Mouse (Mus musculus) forebrain, embryonic 12.5 days (tissue): Measurements from ENCODE around the gene Gsdmc4. TPM values are rescaled to one million over a fixed set of nuclear protein-coding genes. Genes with fewer than 3 reads are reported as not detected.
"Not testable (repeated sequence)": the region's sequence is repeated elsewhere in the genome, so short reads cannot be mapped to it uniquely, and the experiment has no call there.

ENCODE experiments used
- ATAC-seq: fragments of 200-750 bp; cut with Nextera tagmentation; 2 replicates; pipeline ENCODE4 v1.8.0; 2017; ENCODE audit warnings: moderate TSS enrichment; ENCODE audit not compliant: low FRiP score
- H3K27ac ChIP-seq: fragments of 300-500 bp; sonication (generic); 2 replicates; pipeline ENCODE4 v1.5.1; 2016; ENCODE audit warnings: mild to moderate bottlenecking
- H3K27me3 ChIP-seq: fragments of 300-500 bp; sonication (generic); 2 replicates; pipeline ENCODE4 v1.6.1; 2016; ENCODE audit warnings: mild to moderate bottlenecking
- H3K36me3 ChIP-seq: fragments of 300-500 bp; sonication (generic); replicated peaks from 2 replicates; pipeline ENCODE4 v1.6.1; 2016; ENCODE audit warnings: mild to moderate bottlenecking
- H3K4me1 ChIP-seq: fragments of 300-500 bp; sonication (generic); 2 replicates; pipeline ENCODE4 v1.6.1; 2016
- H3K4me2 ChIP-seq: fragments of 300-500 bp; sonication (generic); 2 replicates; pipeline ENCODE4 v1.6.1; 2016; ENCODE audit warnings: mild to moderate bottlenecking, moderate library complexity
- H3K4me3 ChIP-seq: fragments of 300-500 bp; sonication (generic); replicated peaks from 2 replicates; pipeline ENCODE4 v1.5.1; 2016; ENCODE audit warnings: mild to moderate bottlenecking
- H3K9ac ChIP-seq: fragments of 300-500 bp; sonication (generic); 2 replicates; pipeline ENCODE4 v1.6.1; 2016; ENCODE audit warnings: mild to moderate bottlenecking
- H3K9me3 ChIP-seq: fragments of 300-500 bp; sonication (generic); 2 replicates; pipeline ENCODE4 v1.6.1; 2016
- WGBS: fragments of 180-500 bp; shearing (Covaris S2); methylation state at CpG from one replicate; pipeline ENCODE4 v1.1.7; 2016; 5-methylcytosine and 5-hydroxymethylcytosine counted together
- polyA plus RNA-seq: library from polyadenylated mRNA; unstranded; fragments of >200 nt; fragmentation: Nextera tagmentation; extraction: Ambion mirVana; gene quantifications from 2 replicates; pipeline ENCODE4 v1.2.1, GENCODE M21; 2016

Gene Gsdmc4
- polyA plus RNA-seq, 1 experiment from 2014 or later: not detected

GRCm38 (mm10) chr15:63909896-63910295 is 2.2 kb downstream of the Gsdmc4 start:
- not testable (repeated sequence) for H3K27ac ChIP-seq, H3K4me1 ChIP-seq, H3K4me3 ChIP-seq, H3K27me3 ChIP-seq, H3K4me2 ChIP-seq, H3K9ac ChIP-seq, ATAC-seq, H3K36me3 ChIP-seq, H3K9me3 ChIP-seq

- not testable (repeated sequence) for H3K27ac ChIP-seq, H3K4me1 ChIP-seq, H3K9ac ChIP-seq, H3K9me3 ChIP-seq, H3K27me3 ChIP-seq, ATAC-seq, H3K4me2 ChIP-seq, H3K36me3 ChIP-seq, H3K4me3 ChIP-seq
- 41% methylated on average over 9 of the region's 9 CpGs for WGBS
Measured at GRCm38 (mm10) chr15:63895560-63896353, 16.3 kb downstream of the Gsdmc4 start.

- not testable (repeated sequence) for H3K4me1 ChIP-seq, H3K36me3 ChIP-seq
Measured at GRCm38 (mm10) chr15:63888440-63888839, 23.7 kb downstream of the Gsdmc4 start.

GRCm38 (mm10) chr15:63887949-63888348 is 24.1 kb downstream of the Gsdmc4 start:
- not testable (repeated sequence) for H3K4me3 ChIP-seq, H3K9me3 ChIP-seq, H3K36me3 ChIP-seq, H3K27me3 ChIP-seq, ATAC-seq, H3K27ac ChIP-seq, H3K4me2 ChIP-seq, H3K9ac ChIP-seq, H3K4me1 ChIP-seq
- no CpG with 5 or more reads among the region's 5 CpGs for WGBS

More at GRCm38 (mm10) chr15:63888440-63888839, 23.7 kb downstream of the Gsdmc4 start:
- ATAC-seq, H3K4me2 ChIP-seq, H3K9ac ChIP-seq, H3K4me3 ChIP-seq, H3K27me3 ChIP-seq, H3K27ac ChIP-seq, H3K9me3 ChIP-seq: not testable (repeated sequence)
- 83% methylated on average over 5 of the region's 5 CpGs for WGBS

- not testable (repeated sequence) for H3K9me3 ChIP-seq, H3K4me3 ChIP-seq, H3K36me3 ChIP-seq, H3K9ac ChIP-seq, ATAC-seq, H3K4me1 ChIP-seq, H3K27me3 ChIP-seq, H3K27ac ChIP-seq, H3K4me2 ChIP-seq
- 90% methylated on average over 1 of the region's 3 CpGs for WGBS
Measured at GRCm38 (mm10) chr15:63878458-63878857, 33.6 kb downstream of the Gsdmc4 start, which contains the start of gene Gsdmc3. TSS of gene Gsdmc3 (minus strand) at chr15:63878558.

GRCm38 (mm10) chr15:63876160-63876559 is 35.9 kb downstream of the Gsdmc4 start:
- not testable (repeated sequence) for H3K4me2 ChIP-seq, ATAC-seq, H3K4me1 ChIP-seq, H3K27ac ChIP-seq, H3K36me3 ChIP-seq, H3K4me3 ChIP-seq, H3K27me3 ChIP-seq, H3K9ac ChIP-seq, H3K9me3 ChIP-seq

GRCm38 (mm10) chr15:63861965-63862364 is 50.1 kb downstream of the Gsdmc4 start:
- H3K9ac ChIP-seq, H3K27ac ChIP-seq, ATAC-seq, H3K4me1 ChIP-seq, H3K4me3 ChIP-seq, H3K36me3 ChIP-seq, H3K9me3 ChIP-seq, H3K4me2 ChIP-seq, H3K27me3 ChIP-seq: not testable (repeated sequence)
- 48% methylated on average over 5 of the region's 5 CpGs for WGBS

Other genes starting within 250 kb of the Gsdmc4 start
- gene Gsdmc2, start 67.1 kb downstream of the Gsdmc4 start, polyA plus RNA-seq: not detected in 2 replicates
- not detected in 2 replicates for gene Gsdmc3, start 33.7 kb downstream of the Gsdmc4 start, polyA plus RNA-seq
- gene Fam49b, start 148.2 kb upstream of the Gsdmc4 start, polyA plus RNA-seq: 101 and 106 TPM in 2 replicates